Mouse (Mus musculus): ENCODE measurements around the gene Pnmt. TPM values are rescaled to one million over a fixed set of nuclear protein-coding genes. Genes with fewer than 3 reads are reported as not detected.

Pnmt gene
- total RNA-seq, 2 experiments from 2014 or later, result 0.30 to 0.74 TPM

- DNase-seq (ENCODE audit: low spot score in 2 of 2), result no peak
These were observed 26.6 kb downstream of the Pnmt start for GRCm38 (mm10) chr11:98412797-98413301.

GRCm38 (mm10) chr11:98413731-98414130, 27.5 kb downstream of the Pnmt start:
- no peak for DNase-seq (ENCODE audit: low spot score in 2 of 2)

- DNase-seq (ENCODE audit: low spot score in 2 of 2), result no peak
These were observed 27.9 kb downstream of the Pnmt start for GRCm38 (mm10) chr11:98414162-98414561.

GRCm38 (mm10) chr11:98417074-98417473, 30.8 kb downstream of the Pnmt start:
- DNase-seq (ENCODE audit: low spot score in 2 of 2), result no peak

GRCm38 (mm10) chr11:98418273-98418672, 32.0 kb downstream of the Pnmt start:
- no peak for DNase-seq (ENCODE audit: low spot score in 2 of 2)

- no peak for DNase-seq (ENCODE audit: low spot score in 2 of 2)
These were observed 32.8 kb downstream of the Pnmt start for GRCm38 (mm10) chr11:98418939-98419547.

- no peak for DNase-seq (ENCODE audit: low spot score in 2 of 2)
These were observed 40.3 kb downstream of the Pnmt start for GRCm38 (mm10) chr11:98426592-98426991.

- DNase-seq (ENCODE audit: low spot score in 2 of 2), result no peak
These were observed 42.2 kb downstream of the Pnmt start for GRCm38 (mm10) chr11:98428436-98428835.

GRCm38 (mm10) chr11:98431743-98432502, 45.7 kb downstream of the Pnmt start:
- DNase-seq (ENCODE audit: low spot score in 2 of 2), result no peak

- no peak for DNase-seq (ENCODE audit: low spot score in 2 of 2)
These were observed 49.5 kb downstream of the Pnmt start for GRCm38 (mm10) chr11:98435723-98436122.

GRCm38 (mm10) chr11:98437441-98437840, 51.2 kb downstream of the Pnmt start:
- no peak for DNase-seq (ENCODE audit: low spot score in 2 of 2)

Other genes with a start within 250 kb of the Pnmt start
- 10 to 100 TPM; 33.4 to 35.9 TPM for gene Fbxl20, start 236.0 kb upstream of the Pnmt start, total RNA-seq (2021)
- gene Med1, start 193.2 kb upstream of the Pnmt start, total RNA-seq (2021), result 10 to 100 TPM; 51.1 to 52.4 TPM
- 10 to 100 TPM; 34.9 to 36.2 TPM for gene Cdk12, start 183.4 kb upstream of the Pnmt start, total RNA-seq (2021)
- 10 to 100 TPM; 70.9 to 73.2 TPM for gene Neurod2, start 56.8 kb upstream of the Pnmt start, total RNA-seq (2021)
- 100 to 1,000 TPM; 225 to 310 TPM for gene Ppp1r1b, start 38.0 kb upstream of the Pnmt start, total RNA-seq (2021)
- gene Stard3, start 28.1 kb upstream of the Pnmt start, total RNA-seq (2021), result 10 to 100 TPM; 39.8 to 40.9 TPM
- gene Tcap, start 2.6 kb upstream of the Pnmt start, total RNA-seq (2021), result 1 to 10 TPM; 6.9 to 8.1 TPM
- gene Pgap3, start 14.0 kb downstream of the Pnmt start, total RNA-seq (2021), result 10 to 100 TPM in 1 of 2 experiments, 1 to 10 TPM in 1; 9.4 to 10.3 TPM
- gene Erbb2, start 26.0 kb downstream of the Pnmt start, total RNA-seq (2021), result 1 to 10 TPM; 2.0 to 2.2 TPM
- 100 to 1,000 TPM; 104 to 110 TPM for gene Mien1, start 52.5 kb downstream of the Pnmt start, total RNA-seq (2021)
- gene Grb7, start 59.9 kb downstream of the Pnmt start, total RNA-seq (2021), result 1 to 10 TPM; 3.6 to 4.3 TPM
- gene Ikzf3, start 159.6 kb downstream of the Pnmt start, total RNA-seq (2021), result under 1 TPM; 0.33 TPM
- not detected for gene Zpbp2, start 164.6 kb downstream of the Pnmt start, total RNA-seq (2021)
- gene Ormdl3, start 200.9 kb downstream of the Pnmt start, total RNA-seq (2021), result 10 to 100 TPM; 46.0 to 49.4 TPM
- gene Lrrc3c, start 211.8 kb downstream of the Pnmt start, total RNA-seq (2021), result not detected
- 10 to 100 TPM; 11.7 to 12.1 TPM for gene Gm12355, start 239.2 kb downstream of the Pnmt start, total RNA-seq (2021)
- gene Gsdma3, start 239.9 kb downstream of the Pnmt start, total RNA-seq (2021), result not detected